In the genomic region with DNA sequence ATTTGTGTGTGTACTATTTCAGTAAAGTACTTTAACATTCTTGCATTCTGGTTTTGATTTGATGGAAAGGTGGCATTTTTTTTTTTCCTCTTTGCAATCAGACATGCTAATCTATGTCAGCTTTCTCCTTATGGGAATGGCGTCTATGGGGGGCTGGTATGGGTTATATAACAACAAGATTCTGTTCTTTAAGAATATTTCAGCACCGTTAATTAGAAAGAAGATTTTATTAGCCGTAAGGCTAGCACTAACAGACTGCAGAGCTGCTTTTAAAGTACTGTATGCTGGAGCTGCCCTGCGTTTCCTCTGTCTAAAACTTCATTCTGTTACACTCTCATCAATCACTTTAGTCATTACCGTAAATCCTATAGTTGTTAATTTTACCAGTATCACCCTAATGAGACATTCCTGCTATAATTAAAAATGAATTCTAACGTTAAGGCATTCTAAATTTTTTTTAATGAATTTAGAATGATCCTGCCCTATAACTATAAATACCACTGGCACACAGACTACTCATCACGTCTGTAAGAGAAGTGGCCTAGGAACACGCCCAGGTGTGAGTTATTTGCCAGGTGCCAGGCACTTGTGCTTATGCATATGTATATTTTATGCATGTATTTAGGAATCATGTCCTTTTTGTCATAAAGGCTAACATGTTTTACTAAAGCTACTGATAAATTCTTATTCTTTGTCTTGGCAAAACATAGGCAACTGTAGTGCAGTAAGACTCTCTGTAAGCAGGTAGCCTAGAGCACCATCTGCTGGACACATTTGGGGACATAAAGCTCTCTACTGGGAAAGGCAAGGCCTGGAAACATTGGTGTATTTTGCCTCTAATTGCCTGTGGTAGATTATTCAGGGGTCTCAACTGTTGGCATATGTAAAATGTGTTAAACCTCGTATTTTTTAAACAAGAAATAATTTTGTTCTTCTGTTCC, we compare ENCODE assay signal across 8 mouse cellular contexts.
A peak's percentile ranks its signal among the peaks of the same experiment; 100 is the strongest.
DNase-seq lines count a peak whose midpoint lies in the region; ATAC-seq and TF ChIP-seq lines count a peak whose summit lies in the region.
"Had no signal": no experiment of that assay in that cellular context is flagged by ENCODE, and none has a peak within 500 bp of the region (broad histone marks: within the 10 kb centered on the region; RNA-seq: fewer than 3 reads in every experiment).

No protein-coding gene starts in this region.

- peak; percentile 10 for TF ChIP-seq CTCF in ES-Bruce4 (IDR thresholded peaks at IDR 0.05; ENCODE audit: low read depth, low read length)
- TF ChIP-seq CTCF in cortical plate, adult 2 months (IDR thresholded peaks at IDR 0.05; ENCODE audit: extremely low read depth, insufficient read depth, low read length) = peak; percentile 82
- peak; percentile 87 for TF ChIP-seq CTCF in lung, embryonic 14.5 days (IDR thresholded peaks at IDR 0.05; ENCODE audit: low read depth)

- H3K27ac ChIP-seq in ES-Bruce4 (ENCODE audit: insufficient read depth, low read length) = no peak overlapping the region
- no peak overlapping the region for H3K27ac ChIP-seq in cortical plate, adult 2 months (ENCODE audit: insufficient read depth, low read length)
- no peak overlapping the region for H3K27ac ChIP-seq in lung, embryonic 14.5 days (ENCODE audit: low read depth)
- H3K27ac ChIP-seq: liver, embryonic 15.5 days had no signal

- DNase-seq in WW6 (ENCODE audit: low read depth, low spot score) = peak; percentile 26
- DNase-seq in kidney, postnatal 36 days = peak; percentile 69 to 86
- peak; percentile 93 for DNase-seq in lung, embryonic 14.5 days
- DNase-seq in retina, embryonic 14.5 days (ENCODE audit: low spot score) = peak; percentile 94

- 68% methylated on average over 9 of the region's 9 CpGs for whole genome bisulfite sequencing in lung, embryonic 14.5 days

- peak; percentile 75 for ATAC-seq in granulocyte monocyte progenitor cell, adult 5-6 weeks (replicated peaks; ENCODE audit: poor library complexity, severe bottlenecking)
- ATAC-seq in lung, embryonic 14.5 days (ENCODE audit: insufficient read depth) = peak; percentile 84; the same call in 1 of the 2 replicates

- H3K4me3 ChIP-seq in ES-Bruce4 (ENCODE audit: low read depth, low read length) = no peak overlapping the region
- no peak overlapping the region for H3K4me3 ChIP-seq in cortical plate, adult 2 months (ENCODE audit: insufficient read depth, low read length)
- H3K4me3 ChIP-seq in lung, embryonic 14.5 days (ENCODE audit: low read depth, low read length) = no peak overlapping the region
- H3K4me3 ChIP-seq: liver, embryonic 15.5 days had no signal

- TF ChIP-seq EP300 in ES-Bruce4 (IDR thresholded peaks at IDR 0.05; ENCODE audit: insufficient read depth, low read depth, low read length) = no peak

- H3K4me1 ChIP-seq in ES-Bruce4 (ENCODE audit: control insufficient read depth, insufficient read depth, low read length) = no peaks in the 10 kb centered on the region
- H3K4me1 ChIP-seq in cortical plate, adult 2 months (ENCODE audit: control insufficient read depth, insufficient read depth, low read length) = no peaks in the 10 kb centered on the region
- no peaks in the 10 kb centered on the region for H3K4me1 ChIP-seq in lung, embryonic 14.5 days (ENCODE audit: insufficient read depth)
- H3K4me1 ChIP-seq: liver, embryonic 15.5 days had no signal

- no peak for TF ChIP-seq POLR2A in ES-Bruce4 (IDR thresholded peaks at IDR 0.05; ENCODE audit: insufficient read depth, low read length)
- TF ChIP-seq POLR2A in cortical plate, adult 2 months (IDR thresholded peaks at IDR 0.05; ENCODE audit: extremely low read depth, insufficient read depth, low read length) = no peak

- H3K36me3 ChIP-seq in ES-Bruce4 (ENCODE audit: control insufficient read depth, insufficient read depth, low read length, poor library complexity, severe bottlenecking) = no peaks in the 10 kb centered on the region
- H3K36me3 ChIP-seq in lung, embryonic 14.5 days (ENCODE audit: insufficient read depth) = no peaks in the 10 kb centered on the region
- H3K36me3 ChIP-seq: liver, embryonic 15.5 days had no signal

- no peaks in the 10 kb centered on the region for H3K9me3 ChIP-seq in ES-Bruce4 (replicated peaks; ENCODE audit: control insufficient read depth, insufficient read depth, low read length, poor library complexity, severe bottlenecking)
- H3K9me3 ChIP-seq in lung, embryonic 14.5 days (ENCODE audit: low read depth, low read length) = no peaks in the 10 kb centered on the region
- H3K9me3 ChIP-seq: liver, embryonic 15.5 days had no signal

- no peak overlapping the region for H3K4me2 ChIP-seq in lung, embryonic 14.5 days
- H3K4me2 ChIP-seq: liver, embryonic 15.5 days had no signal

- no peak overlapping the region for H3K9ac ChIP-seq in ES-Bruce4 (ENCODE audit: low read depth, poor library complexity, severe bottlenecking)
- no peak overlapping the region for H3K9ac ChIP-seq in lung, embryonic 14.5 days
- H3K9ac ChIP-seq: liver, embryonic 15.5 days had no signal

- no peaks in the 10 kb centered on the region for H3K27me3 ChIP-seq in ES-Bruce4 (ENCODE audit: control insufficient read depth, insufficient read depth, low read length, poor library complexity, severe bottlenecking)
- no peaks in the 10 kb centered on the region for H3K27me3 ChIP-seq in lung, embryonic 14.5 days (ENCODE audit: insufficient read depth, low read length)
- H3K27me3 ChIP-seq: liver, embryonic 15.5 days had no signal

Comparison
In these comparisons a context has a peak if more than half of its experiments do, and no peak if none do; other contexts are left out.
1. CTCF ChIP-seq: peak in every context shown above with its lines; median percentile 87 in lung, embryonic 14.5 days; 82 in cortical plate, adult 2 months; 10 in ES-Bruce4.
2. DNase-seq: peak in every context shown above with its lines; median percentile 94 in retina, embryonic 14.5 days; 93 in lung, embryonic 14.5 days; 78 in kidney, postnatal 36 days; 26 in WW6.